Mouse (Mus musculus) left cerebral cortex, postnatal 4 days (tissue): ENCODE results near the gene Vapb. TPM values are rescaled to one million over a fixed set of nuclear protein-coding genes. Genes with fewer than 3 reads are reported as not detected.
"Not testable (repeated sequence)": the region's sequence is repeated elsewhere in the genome, so short reads cannot be mapped to it uniquely, and the experiment has no call there.

Experiments used
- DNase-seq: peaks from one replicate; pipeline ENCODE4 v3.0.0-alpha.2; 2022
- intact Hi-C: fragments of 180-260 bp; cut with DNase I; formaldehyde crosslinking; loops from one replicate; pipeline ENCODE4 v1.15.1; 2025
- total RNA-seq, 2 experiments: library from RNA; stranded (reverse); gene quantifications; 2 replicates each; pipeline ENCODE4 v1.2.3; 2021

Gene Vapb
- total RNA-seq, result 10 to 100 TPM; 84.7 to 94.7 TPM

DNA sequence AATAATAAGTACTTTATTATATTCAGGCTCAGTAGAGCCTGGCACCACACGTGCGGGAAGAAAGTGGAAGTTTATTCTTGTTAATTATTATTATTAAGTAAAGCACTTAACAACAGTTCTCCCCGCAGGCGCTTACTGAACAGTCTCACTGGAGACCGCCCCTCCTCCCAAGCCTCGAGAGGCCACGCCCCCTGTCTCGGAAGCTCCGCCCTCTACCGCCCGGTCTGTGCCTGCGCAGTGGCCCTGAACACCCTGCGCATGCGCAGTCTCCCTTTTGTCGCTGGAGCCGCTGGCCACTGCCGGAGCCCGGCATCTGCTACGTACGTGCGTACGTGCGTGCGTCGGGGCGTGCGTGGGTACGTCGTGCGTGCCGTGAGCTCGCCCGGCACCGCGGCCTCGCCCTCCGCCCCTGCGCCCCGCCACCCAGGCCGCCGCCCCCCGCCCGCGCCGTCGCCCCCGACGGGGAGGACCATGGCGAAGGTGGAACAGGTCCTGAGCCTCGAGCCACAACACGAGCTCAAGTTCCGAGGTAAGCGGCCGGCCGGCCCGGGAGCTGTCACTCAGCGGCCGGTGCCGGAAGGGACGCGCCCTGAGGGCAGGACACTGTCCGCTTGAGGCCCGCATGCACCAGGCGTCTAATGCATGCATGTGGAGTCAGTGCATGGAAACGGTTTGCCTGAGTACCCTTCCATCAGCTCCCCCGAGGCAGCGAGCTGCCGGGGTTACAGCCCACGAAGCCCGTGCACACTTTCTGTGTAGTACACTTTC lies at the start of gene Vapb:
Gene Vapb (plus strand): TSS at position 290 of the 768 bp plus-strand sequence.
- DNase-seq, result peak; percentile 100
- intact Hi-C loops, result loop anchor here (10.0 kb wide), 1 partner anchor 557 kb away; no protein-coding TSS in a partner anchor

DNA sequence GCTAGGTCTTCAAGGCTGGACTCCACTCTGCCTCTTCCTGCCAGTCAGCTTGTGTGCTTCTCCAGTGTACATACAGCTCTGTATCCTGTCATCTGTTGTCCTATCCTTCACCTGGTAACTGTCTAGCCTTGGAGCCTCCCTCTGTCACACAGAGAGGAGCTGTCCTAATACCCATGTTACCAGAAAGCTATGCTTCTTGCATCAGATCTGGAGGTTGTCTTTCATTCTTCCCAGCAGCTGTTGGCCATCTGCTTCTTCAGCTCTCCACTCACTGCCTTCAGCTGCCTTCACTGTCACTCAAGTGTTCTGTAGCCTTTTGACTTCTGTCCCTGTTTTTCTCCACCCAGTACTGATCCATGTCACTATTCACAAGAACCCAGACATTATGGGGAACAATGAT lies 47.5 kb upstream of the Vapb start:
- DNase-seq, result no peak
- intact Hi-C loops, result no loop called here

DNA sequence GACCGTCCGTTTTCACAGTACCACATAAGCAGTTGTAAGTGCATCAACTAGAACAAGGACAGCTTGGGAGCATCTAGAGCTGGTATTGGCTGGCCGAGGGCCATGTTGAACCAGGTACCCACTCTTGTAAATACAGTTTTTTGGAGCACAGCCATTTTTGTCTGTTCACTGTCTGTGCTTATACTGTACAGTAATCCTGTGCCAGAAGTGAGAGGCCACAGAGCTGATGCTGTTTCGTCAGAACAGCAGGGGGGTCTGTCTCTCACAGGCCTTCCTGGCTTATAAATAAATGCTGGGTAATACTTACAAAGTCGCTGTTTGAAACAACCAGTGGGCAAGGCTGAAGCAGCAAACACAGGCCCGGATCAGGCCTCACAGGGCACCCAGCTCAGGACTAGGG lies 45.6 kb upstream of the Vapb start:
- intact Hi-C loops, result no loop called here

DNA sequence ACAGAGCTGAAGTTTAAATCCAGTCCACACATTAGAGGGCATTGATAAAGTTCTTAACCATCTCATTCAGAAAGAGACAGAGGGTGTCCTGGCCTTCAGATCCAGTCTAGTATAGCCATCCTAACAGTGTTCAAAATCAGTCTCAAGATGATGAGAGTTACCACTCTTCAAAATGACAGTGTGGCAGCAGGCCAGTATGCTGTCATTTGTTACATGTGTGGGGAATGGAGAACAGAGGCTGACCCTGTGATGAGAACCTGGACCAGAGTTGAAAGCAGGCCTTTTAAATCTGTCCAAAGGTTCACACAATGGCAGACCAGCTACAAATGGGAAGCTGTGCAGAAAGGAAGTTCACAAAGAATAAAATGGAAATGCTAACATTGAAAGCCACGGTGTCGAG lies 44.6 kb upstream of the Vapb start:
- intact Hi-C loops, result no loop called here
- no peak for DNase-seq

More for the DNA sequence above, 45.6 kb upstream of the Vapb start:
- no peak for DNase-seq

DNA sequence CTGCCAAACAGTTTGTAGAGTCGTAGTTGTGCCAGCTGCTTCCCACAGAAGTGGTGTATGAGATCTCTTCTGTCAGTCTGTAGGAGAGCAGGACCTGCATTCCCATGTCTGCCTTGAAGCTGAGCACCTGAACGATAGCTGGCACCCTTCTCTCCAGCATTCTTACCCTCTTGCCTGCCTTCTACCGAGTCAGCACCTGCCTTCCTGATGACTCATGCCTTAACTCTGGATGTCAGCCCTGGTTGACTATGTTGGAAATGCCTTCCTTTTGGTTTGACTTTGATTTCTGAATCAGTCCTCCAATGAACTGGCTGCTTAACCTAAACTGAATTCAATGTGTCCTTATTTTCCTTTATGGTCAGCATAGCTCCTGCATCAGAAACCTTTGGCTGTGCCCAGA lies 38.5 kb upstream of the Vapb start:
- intact Hi-C loops, result no loop called here
- DNase-seq, result no peak

DNA sequence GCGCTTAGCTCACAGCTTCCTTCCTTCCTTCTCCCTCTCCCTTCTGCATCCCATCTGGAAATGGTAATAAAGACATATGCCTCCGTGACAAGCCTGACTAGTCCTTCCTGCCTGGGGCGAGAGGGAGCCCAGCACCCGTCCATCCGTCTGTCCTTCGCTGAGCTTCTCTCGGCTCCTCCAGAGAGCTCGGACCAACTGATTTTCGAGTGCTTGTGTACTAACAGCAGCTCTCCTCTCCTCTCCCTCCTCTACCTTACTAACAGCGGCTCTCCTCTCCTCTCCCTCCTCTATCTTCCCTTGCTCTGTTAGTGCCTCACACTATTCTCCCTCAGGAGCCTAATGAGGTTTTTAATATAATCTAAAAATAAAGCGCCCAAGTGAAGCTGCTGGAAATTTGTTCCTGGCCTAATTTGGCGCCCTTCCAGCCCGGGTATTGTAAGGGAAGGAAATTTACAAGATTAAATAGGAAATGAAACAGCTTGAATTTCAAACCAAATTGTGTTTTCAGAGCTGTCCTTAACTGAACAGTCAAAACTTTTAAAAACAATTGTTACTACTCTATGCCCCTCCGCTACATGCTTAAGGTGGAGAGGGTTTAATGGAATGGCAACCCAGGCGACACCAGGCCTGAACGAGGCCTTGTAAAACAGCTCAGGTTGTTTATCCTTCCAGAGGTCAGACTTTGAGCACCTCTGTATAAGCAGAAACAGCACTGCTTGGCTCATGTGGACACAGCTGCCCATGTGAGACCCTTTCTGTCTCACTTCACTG lies 35.0 kb upstream of the Vapb start:
- DNase-seq, result no peak
- intact Hi-C loops, result no loop called here

DNA sequence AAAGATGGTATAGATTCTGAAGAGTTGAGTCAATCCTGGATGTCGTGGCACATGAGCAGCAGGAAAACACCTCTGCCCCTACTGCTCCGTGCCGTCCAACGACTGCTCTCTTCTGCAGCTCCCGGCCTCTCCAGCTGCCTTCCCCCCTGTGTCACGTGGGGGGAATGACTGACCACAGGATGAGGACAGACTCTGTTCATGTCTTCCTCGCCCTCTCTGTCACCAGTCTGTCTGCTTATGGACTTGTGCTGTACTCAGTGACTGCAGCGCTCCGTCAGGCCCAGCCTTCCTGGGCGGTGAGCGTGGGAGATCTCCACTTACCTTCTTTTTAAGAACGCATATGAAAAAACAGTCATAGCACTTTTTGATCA lies 34.5 kb upstream of the Vapb start:
- intact Hi-C loops, result no loop called here

DNA sequence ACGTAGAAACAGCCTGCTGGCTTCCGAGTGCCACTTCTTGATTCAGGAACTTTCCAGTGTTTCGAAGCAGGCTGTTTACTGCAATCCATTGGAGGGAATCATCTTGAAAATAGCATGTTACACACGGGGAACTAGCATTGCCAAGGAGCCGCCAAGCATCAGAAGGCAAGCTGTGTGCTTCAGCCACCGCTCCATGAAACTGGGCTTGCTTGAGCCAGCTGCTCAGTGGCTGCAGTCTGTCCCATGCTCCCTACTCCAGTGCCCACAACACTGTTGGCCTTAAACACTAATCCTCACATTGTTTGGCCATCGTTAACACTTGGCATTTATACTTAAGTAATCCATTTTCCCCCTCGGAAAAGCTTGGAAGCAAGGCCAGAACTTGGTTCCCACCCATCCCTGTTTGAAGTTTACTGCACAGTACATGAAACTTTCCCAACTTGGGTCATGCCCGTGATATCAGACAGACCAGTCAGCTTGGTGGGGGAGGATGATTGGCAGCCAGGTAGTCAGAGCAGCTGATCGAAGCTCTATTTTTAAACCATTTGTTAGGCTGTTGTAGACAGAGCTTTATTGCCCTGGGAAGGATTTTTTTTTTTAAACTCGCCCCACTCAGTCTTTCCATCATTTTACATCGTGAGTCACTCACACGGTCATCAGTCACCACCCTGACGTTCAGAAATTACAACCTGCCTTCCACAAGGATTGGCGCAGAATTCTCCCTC lies 31.3 kb upstream of the Vapb start:
- intact Hi-C loops, result no loop called here

More for the DNA sequence above, 34.5 kb upstream of the Vapb start:
- no peak for DNase-seq

DNA sequence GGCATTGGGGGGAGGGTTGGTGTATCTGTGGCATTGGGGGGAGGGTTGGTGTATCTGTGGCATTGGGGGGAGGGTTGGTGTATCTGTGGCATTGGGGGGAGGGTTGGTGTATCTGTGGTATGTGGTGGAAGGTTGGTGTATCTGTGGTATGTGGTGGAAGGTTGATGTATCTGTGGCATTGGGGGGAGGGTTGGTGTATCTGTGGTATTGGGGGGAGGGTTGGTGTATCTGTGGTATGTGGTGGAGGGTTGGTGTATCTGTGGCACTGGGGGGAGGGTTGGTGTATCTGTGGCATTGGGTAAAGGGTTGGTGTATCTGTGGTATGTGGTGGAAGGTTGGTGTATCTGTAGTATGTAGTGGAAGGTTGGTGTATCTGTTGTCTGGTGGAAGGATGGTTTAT lies 29.7 kb upstream of the Vapb start:
- intact Hi-C loops, DNase-seq: not testable (repeated sequence)

More for the DNA sequence above, 31.3 kb upstream of the Vapb start:
- DNase-seq, result peak; percentile 54

DNA sequence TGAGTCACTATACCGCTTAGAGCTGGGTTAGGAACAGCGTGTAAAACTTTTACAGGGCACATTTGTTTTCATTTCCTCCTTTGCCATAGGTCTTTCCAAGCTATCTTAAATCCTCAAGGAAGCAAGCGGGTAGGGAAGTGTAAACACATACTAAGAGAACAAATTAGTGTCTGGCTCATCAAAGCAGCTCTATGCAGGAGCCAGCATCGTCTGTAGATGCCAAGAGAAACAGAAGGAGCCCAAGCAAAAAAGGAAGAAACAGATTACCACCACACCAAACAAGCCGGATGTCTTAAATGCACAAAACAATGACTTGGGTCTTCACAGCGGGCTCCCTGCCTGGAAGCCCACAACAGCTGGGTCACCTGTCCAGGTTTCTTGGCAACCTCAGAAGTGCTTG lies 27.1 kb upstream of the Vapb start:
- intact Hi-C loops, result no loop called here
- DNase-seq, result no peak

DNA sequence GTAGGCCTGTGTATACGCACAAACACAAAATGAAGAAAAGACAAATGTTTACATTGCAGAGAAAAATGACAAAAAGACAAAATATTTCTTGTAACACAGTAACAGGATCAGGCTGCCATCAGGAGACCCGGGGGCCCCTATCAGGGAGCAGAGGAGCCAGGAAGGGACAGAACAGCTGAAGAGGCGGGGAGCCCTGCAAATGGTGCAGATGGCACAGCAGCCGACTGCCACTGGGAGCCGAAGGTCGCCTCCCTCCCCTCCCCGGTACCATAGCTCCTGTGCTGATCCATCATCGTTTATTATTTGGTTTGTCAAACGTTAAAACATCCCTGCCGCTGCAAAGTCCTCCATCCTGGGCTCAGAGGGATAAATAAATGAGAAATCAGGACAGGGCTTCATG lies 24.7 kb upstream of the Vapb start:
- intact Hi-C loops, result no loop called here
- peak; percentile 40 for DNase-seq

DNA sequence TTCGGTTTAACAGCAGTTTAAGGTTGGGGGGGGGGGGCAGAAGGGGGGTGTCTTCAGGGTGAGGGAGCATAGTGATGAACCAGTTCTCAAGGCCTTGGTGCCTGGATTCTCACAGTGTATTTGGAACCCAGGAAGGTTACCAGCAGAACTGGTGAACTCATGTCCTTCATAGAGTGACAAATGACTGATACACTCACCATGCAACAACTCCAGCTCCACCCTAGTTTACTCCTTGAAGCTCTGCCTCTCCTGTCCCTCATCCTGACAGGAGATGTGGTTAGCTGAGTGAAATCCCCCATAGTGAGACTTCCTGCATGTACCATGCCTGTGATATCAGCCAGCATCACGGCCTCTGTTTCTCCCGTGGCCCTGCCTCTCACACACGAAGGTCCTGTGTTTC lies 24.1 kb upstream of the Vapb start:
- no peak for DNase-seq

DNA sequence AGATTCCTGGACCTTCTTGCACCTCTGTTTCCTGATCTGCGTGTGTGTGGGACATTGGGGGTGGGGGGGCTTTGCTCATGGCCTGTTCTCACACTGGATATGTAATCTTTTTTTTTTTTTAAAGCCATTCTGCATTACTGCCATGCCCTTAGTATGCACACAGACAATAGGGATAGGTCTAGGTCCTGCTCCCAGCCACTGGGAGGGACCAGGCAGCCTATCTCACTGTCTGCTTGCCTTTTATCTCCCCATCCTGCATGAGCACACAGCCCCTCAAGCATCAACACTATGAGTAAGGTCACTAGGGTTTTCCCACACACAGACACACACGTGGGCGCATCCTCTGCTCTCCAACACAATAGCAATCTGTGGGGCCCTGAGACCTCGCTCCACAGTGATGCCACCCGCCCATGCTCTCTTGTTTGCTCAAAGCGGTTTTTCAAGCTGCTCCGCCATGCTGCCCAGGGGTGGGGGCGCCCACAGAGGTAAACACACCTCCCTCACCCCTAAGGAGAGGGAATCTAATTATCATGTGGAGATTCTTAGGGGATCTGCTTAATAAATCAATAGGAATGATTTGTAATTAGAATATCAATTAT lies 22.6 kb upstream of the Vapb start:
- intact Hi-C loops, result no loop called here
- DNase-seq, result no peak

More for the DNA sequence above, 24.1 kb upstream of the Vapb start:
- intact Hi-C loops, result no loop called here

DNA sequence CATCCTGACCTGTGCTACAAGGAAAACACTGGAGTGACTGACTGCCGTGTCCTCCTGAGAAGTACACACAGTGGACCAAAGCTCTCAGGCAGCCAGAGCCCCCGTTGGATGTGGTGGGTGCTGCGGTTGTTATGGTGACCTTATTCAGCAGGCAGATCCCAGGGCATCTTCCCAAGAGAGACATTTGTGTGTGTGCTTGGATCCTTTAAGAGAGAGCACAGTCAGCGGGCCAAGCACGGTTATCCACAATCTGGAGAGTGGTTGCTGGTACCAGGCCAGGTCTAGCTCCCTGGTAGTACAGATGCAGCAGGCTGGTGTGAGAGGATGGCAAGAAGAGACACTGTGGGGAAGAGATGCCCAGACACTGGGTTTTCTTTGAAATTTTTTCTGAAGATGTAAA lies 20.3 kb upstream of the Vapb start:
- intact Hi-C loops, result no loop called here
- DNase-seq, result no peak

DNA sequence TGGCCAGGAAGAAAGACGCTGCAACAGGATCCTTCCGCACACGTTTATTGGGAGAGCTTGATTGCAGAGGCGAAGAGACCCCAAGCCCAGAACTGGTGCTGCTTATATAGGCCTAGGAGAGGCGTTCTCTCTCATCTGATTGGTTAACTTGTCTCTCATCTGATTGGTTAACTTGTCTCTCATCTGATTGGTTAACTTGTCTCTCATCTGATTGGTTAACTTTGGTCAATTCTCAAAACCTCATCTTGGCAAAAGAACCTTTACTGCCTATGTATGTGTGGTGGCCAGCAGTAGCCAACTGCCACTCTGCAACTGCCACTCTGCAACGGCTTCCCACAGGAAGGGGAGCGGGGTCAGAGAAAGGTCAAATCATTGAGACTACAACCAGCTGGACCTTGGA lies 18.2 kb upstream of the Vapb start, which contains the start of gene 1700010B08Rik:
Gene 1700010B08Rik (plus strand): TSS at position 301 of the 400 bp plus-strand sequence.
- intact Hi-C loops, DNase-seq: not testable (repeated sequence)

DNA sequence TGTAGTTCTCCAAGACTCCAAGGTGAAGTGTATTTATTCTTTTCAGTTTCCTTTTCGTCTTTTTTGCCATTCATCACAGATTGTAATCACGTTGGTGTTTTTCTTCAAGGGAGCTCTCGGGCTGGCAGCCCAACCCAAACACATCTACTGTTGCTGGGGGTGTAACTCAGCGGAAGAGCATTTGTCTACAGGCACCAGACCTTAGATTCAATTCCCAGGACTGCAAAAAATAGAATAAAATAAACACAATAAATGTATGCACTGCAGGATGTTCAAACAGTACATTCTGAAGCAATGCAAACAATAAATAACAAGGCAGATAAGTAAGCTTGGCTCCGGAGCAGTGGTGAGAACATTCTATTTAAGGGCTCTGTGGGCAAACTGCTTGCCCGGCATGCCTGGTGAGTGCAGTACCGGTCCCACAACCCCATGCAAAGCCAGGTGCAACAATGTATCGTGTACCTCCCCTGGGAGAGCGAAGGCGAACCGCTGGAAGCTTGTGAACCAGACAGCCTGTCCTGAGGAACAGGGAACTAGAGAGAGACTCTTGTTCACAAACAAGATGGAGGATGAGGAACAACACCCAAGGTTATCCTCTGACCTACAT lies 15.0 kb upstream of the Vapb start:
- intact Hi-C loops, result no loop called here
- DNase-seq, result no peak

DNA sequence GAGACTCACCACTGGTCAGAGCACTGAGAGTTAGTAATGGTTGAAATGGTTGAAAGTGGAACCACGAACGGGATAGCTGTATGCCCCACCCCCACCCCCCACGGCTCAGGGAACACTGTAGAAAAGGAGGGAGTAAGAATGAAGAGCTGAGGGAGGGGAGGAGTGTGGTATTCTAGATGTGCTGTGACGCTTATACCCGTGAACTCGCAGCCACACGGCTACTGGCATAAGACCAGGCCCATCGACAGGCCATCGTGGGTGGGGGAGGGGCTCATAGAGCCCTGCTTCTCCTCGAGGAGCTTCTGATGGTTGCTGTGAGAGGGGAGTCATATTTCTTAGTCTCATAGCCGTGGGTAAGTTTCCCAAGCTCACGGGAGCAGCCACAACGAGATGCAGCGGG lies 12.9 kb upstream of the Vapb start:
- no peak for DNase-seq
- intact Hi-C loops, result no loop called here

DNA sequence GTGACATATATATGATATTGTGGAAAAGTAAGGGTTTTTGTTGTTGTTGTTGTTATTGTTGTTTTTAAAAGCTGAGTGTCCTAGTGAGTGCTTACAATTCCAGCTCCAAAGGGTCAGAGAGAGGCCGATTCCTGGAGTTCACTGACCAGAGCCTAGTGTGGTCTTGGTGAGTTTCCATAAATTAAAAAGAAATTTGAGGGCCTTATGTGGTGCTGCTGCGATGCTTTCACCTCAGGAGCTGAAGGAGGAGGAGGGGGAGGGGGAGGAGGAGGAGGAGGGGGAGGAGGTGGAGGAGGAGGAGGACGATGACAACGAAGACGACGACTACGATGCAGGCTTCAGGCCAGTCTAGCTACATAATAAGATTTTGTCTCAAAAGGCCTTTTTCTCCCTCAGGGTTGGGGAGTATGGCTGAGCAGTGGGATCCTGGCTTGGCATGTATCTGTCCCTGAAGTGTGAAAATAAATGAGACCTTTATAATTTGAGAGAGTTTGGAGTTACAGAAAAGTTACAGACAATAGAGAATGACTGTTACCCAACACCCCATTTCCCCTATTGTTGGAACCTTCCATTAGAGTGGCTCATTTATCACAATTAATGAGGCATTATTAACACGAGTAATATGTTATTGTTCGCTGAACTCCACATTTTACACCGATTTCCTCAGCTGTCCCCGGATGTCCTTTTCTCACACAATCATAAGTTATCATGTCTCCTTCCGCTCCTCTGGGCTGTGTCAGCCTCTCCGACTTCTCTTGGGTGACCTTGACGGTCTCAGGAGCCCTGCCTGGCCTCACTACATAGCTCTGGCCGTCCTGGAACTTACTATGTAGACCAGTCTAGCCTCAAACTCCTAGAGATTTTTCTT lies 12.1 kb upstream of the Vapb start:
- DNase-seq, result no peak
- intact Hi-C loops, result no loop called here

DNA sequence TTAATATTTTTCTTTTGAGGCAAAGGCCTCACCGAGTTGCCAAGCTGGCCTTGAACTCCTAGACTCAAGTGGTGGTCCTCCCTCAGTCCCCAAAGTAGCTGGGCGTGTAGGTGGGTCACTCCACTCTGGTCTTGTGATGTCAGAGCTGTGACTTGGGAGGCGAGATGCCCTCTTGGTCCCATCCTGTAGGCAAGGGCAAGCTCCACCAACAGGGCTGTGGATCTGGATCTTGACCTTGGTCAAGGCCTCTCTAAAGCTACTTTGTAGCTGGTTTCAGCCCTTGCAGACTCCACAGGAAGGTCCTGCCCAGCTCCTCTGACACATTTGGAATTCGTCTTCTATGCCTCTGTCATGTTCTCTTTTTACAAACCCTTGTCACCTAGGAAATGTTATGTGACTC lies 11.5 kb upstream of the Vapb start:
- DNase-seq, result no peak
- intact Hi-C loops, result no loop called here
